Mouse (Mus musculus) testis, adult 2 months (tissue): ENCODE results near the gene C8b.

Experiments
- CTCF ChIP-seq: fragments of 200-500 bp; IDR thresholded peaks from 2 replicates; pipeline ENCODE4 v1.5.1; 2012; ENCODE audit warnings: low read depth, mild to moderate bottlenecking, inconsistent platforms, low read length, moderate library complexity; ENCODE audit not compliant: control insufficient read depth, insufficient read depth, insufficient replicate concordance
- POLR2A ChIP-seq: fragments of 200-500 bp; IDR thresholded peaks from 2 replicates; pipeline ENCODE4 v1.6.1; 2012; ENCODE audit warnings: low read depth, mild to moderate bottlenecking, inconsistent platforms, low read length, moderate library complexity; ENCODE audit not compliant: control insufficient read depth

DNA sequence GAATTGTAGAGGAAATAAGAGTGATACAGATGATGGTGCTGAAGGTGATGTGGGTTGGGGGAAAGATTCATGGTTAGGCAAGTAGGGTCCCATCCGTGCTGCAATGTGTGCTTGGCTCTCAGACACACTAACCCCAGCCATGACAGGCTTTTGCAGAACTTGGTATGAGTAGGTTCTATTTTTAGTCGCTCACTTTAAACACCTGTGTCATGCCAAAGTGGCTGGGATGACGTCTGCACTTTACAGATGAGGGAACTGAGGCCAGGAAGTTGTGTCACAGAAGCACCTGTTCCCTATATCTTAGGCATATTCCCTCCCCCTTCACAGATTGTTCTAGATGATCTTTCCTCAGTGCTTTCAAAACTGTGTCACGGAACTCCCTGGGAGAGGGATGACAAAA lies 16.2 kb downstream of the C8b start:
- TF ChIP-seq CTCF (no peak), POLR2A (no peak)
